Mouse (Mus musculus) lung, embryonic 15.5 days (tissue): Measurements from ENCODE around the gene Lyzl6. TPM values are rescaled to one million over a fixed set of nuclear protein-coding genes. Genes with fewer than 3 reads are reported as not detected.
"Not testable (repeated sequence)": the region's sequence is repeated elsewhere in the genome, so short reads cannot be mapped to it uniquely, and the experiment has no call there.

Experiments used
- ATAC-seq: fragments of 200-750 bp; cut with Nextera tagmentation; 2 replicates; pipeline ENCODE4 v1.8.0; 2017; ENCODE audit warnings: moderate number of reproducible peaks, borderline replicate concordance; ENCODE audit not compliant: low FRiP score, low TSS enrichment; ENCODE audit errors: extremely low read depth
- H3K27ac ChIP-seq: fragments of 300-500 bp; sonication (generic); 2 replicates; pipeline ENCODE4 v1.5.1; 2015; ENCODE audit warnings: moderate library complexity, mild to moderate bottlenecking, inconsistent platforms
- H3K27me3 ChIP-seq: fragments of 300-500 bp; sonication (generic); 2 replicates; pipeline ENCODE4 v1.6.1; 2015; ENCODE audit warnings: inconsistent platforms
- H3K36me3 ChIP-seq: fragments of 300-500 bp; sonication (generic); 2 replicates; pipeline ENCODE4 v1.6.1; 2015; ENCODE audit warnings: inconsistent platforms
- H3K4me1 ChIP-seq: fragments of 300-500 bp; sonication (generic); 2 replicates; pipeline ENCODE4 v1.6.1; 2015; ENCODE audit warnings: inconsistent platforms
- H3K4me2 ChIP-seq: fragments of 300-500 bp; sonication (generic); 2 replicates; pipeline ENCODE4 v1.6.1; 2015; ENCODE audit warnings: inconsistent platforms, mild to moderate bottlenecking, moderate library complexity
- H3K4me3 ChIP-seq: fragments of 300-500 bp; sonication (generic); 2 replicates; pipeline ENCODE4 v1.5.1; 2015; ENCODE audit warnings: mild to moderate bottlenecking, inconsistent platforms
- H3K9ac ChIP-seq: fragments of 300-500 bp; sonication (generic); 2 replicates; pipeline ENCODE4 v1.6.1; 2015; ENCODE audit warnings: inconsistent platforms
- H3K9me3 ChIP-seq: fragments of 300-500 bp; sonication (generic); 2 replicates; pipeline ENCODE4 v1.6.1; 2016; ENCODE audit warnings: inconsistent platforms
- WGBS: fragments of 180-500 bp; shearing (Covaris S2); methylation state at CpG from one replicate; pipeline ENCODE4 v1.1.7; 2015; 5-methylcytosine and 5-hydroxymethylcytosine counted together
- polyA plus RNA-seq: library from polyadenylated mRNA; unstranded; fragments of >200 nt; fragmentation: Nextera tagmentation; extraction: Ambion mirVana; gene quantifications from 2 replicates; pipeline ENCODE4 v1.2.1, GENCODE M21; 2015

The Lyzl6 gene
- not detected in 2 replicates for polyA plus RNA-seq

DNA sequence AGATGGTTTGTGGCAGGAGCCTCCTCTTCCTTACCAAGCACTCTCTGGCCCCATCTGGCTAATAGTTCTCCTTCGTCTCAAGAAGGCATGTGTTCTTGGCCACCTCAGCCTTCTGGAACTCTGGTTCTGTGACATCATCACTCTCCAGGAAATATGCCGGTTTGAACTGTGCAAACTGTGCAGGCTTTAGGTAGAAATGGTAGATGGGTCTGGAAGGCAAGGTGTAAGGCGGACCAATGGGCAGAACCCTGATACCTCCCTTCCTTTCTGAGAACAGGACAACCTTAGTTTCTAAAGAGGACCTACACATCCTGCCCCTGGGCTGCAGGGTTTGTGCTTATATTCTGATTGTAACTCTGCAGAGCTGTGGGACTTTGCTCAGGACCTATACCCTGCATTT is at the start of gene Lyzl6:
Lyzl6 (minus strand) TSS at position 101 of the 400 bp plus-strand sequence.
- H3K36me3 ChIP-seq: no peaks in the 10 kb centered on the region
- no peak for ATAC-seq
- 71% methylated on average over 3 of the region's 3 CpGs for WGBS
- H3K9ac ChIP-seq: no peak within 1 kb of the TSS
- H3K4me2 ChIP-seq: no peak within 1 kb of the TSS
- no peaks in the 10 kb centered on the region for H3K9me3 ChIP-seq
- no peaks in the 10 kb centered on the region for H3K4me1 ChIP-seq
- peaks cover 17% of the 10 kb centered on the region for H3K27me3 ChIP-seq
- H3K4me3 ChIP-seq: no peak within 1 kb of the TSS
- H3K27ac ChIP-seq: no peak within 1 kb of the TSS

- no peak overlapping the region for H3K4me3 ChIP-seq
- no peaks in the 10 kb centered on the region for H3K4me1 ChIP-seq
- peaks cover 64% of the 10 kb centered on the region for H3K36me3 ChIP-seq
- WGBS: 84% methylated on average over 6 of the region's 6 CpGs
- no peak overlapping the region for H3K27ac ChIP-seq
- H3K4me2 ChIP-seq: no peak overlapping the region
- no peaks in the 10 kb centered on the region for H3K27me3 ChIP-seq
- no peaks in the 10 kb centered on the region for H3K9me3 ChIP-seq
- no peak overlapping the region for H3K9ac ChIP-seq
- ATAC-seq: no peak
Measured at GRCm38 (mm10) chr11:103686706-103687105, 48.0 kb upstream of the Lyzl6 start.

GRCm38 (mm10) chr11:103685261-103685736 is 46.6 kb upstream of the Lyzl6 start:
- 85% methylated on average over 7 of the region's 7 CpGs for WGBS
- ATAC-seq: no peak
- no peaks in the 10 kb centered on the region for H3K4me1 ChIP-seq

GRCm38 (mm10) chr11:103683667-103684334 is 45.1 kb upstream of the Lyzl6 start:
- no peaks in the 10 kb centered on the region for H3K27me3 ChIP-seq
- H3K4me2 ChIP-seq: no peak overlapping the region
- 78% methylated on average over 11 of the region's 11 CpGs for WGBS
- H3K4me3 ChIP-seq: no peak overlapping the region
- H3K9me3 ChIP-seq: no peaks in the 10 kb centered on the region
- no peak overlapping the region for H3K9ac ChIP-seq
- no peak overlapping the region for H3K27ac ChIP-seq
- no peak for ATAC-seq
- peaks cover 87% of the 10 kb centered on the region for H3K36me3 ChIP-seq
- no peaks in the 10 kb centered on the region for H3K4me1 ChIP-seq

More at GRCm38 (mm10) chr11:103685261-103685736, 46.6 kb upstream of the Lyzl6 start:
- Histone ChIP-seq H3K4me3 (no peak overlapping the region), H3K4me2 (no peak overlapping the region), H3K27me3 (no peaks in the 10 kb centered on the region), H3K36me3 (peaks cover 76% of the 10 kb centered on the region), H3K27ac (no peak overlapping the region), H3K9ac (no peak overlapping the region), H3K9me3 (no peaks in the 10 kb centered on the region)

DNA sequence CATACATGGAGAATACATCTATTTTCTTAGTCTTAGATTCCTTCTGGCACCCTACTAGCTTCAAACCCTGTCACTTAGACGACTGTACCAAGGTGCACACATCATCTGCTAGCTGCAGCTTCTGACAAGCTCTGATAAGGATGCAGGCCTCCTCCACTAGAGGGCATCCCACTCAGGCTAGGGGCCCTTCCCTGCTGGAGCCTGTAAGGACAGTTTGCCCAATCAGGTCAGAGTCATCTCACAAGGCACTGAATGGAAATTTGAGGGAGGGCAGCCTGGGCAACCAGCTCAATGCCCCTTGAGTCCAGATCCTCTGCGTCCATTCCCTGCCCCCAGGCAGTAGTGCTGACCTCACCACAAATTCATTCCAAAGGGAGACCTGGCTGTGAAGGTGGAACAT is 38.4 kb upstream of the Lyzl6 start:
- peaks cover 40% of the 10 kb centered on the region for H3K36me3 ChIP-seq
- H3K4me3 ChIP-seq, H3K4me2 ChIP-seq, H3K9me3 ChIP-seq, H3K4me1 ChIP-seq, ATAC-seq, H3K9ac ChIP-seq, H3K27ac ChIP-seq, H3K27me3 ChIP-seq: not testable (repeated sequence)
- WGBS: 31% methylated on average over 2 of the region's 2 CpGs

GRCm38 (mm10) chr11:103675556-103675955 is 36.9 kb upstream of the Lyzl6 start:
- H3K4me1 ChIP-seq: no peaks in the 10 kb centered on the region
- 44% methylated on average over 3 of the region's 3 CpGs for WGBS
- no peak overlapping the region for H3K27ac ChIP-seq
- no peaks in the 10 kb centered on the region for H3K9me3 ChIP-seq
- no peak overlapping the region for H3K4me3 ChIP-seq
- H3K4me2 ChIP-seq: no peak overlapping the region
- ATAC-seq: no peak
- no peak overlapping the region for H3K9ac ChIP-seq
- H3K36me3 ChIP-seq: peaks cover 26% of the 10 kb centered on the region
- H3K27me3 ChIP-seq: no peaks in the 10 kb centered on the region

DNA sequence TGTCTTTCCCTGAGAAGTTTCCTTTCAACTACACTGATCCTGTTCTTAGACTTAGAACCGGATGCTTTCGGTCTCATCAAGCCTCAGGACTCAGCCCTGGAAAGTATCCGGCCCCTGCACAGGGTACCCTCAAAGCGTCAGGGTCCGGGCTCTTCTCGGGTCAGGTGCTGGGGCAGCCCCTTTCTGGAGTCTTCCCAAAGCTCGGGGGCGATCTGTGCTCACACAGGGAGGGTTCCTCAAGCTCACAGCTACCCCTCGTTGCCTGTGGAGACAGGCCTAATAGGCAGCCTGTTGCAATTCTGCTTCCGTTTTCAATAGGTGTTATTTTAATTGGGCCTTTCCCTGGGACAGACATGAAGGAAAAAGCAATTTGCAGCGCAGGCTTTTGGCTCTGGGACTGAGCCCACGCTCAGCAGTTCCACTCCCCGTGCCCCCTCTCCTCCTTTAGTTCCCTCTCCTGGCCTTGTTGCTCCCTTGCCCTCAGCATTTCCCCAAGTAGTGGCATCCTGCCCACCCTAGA is 28.3 kb upstream of the Lyzl6 start:
- Histone ChIP-seq H3K9ac (no peak overlapping the region), H3K4me2 (no peak overlapping the region), H3K4me3 (no peak overlapping the region), H3K27ac (no peak overlapping the region), H3K9me3 (no peaks in the 10 kb centered on the region), H3K27me3 (no peaks in the 10 kb centered on the region), H3K36me3 (no peaks in the 10 kb centered on the region), H3K4me1 (no peaks in the 10 kb centered on the region)
- no peak for ATAC-seq
- 53% methylated on average over 13 of the region's 13 CpGs for WGBS

DNA sequence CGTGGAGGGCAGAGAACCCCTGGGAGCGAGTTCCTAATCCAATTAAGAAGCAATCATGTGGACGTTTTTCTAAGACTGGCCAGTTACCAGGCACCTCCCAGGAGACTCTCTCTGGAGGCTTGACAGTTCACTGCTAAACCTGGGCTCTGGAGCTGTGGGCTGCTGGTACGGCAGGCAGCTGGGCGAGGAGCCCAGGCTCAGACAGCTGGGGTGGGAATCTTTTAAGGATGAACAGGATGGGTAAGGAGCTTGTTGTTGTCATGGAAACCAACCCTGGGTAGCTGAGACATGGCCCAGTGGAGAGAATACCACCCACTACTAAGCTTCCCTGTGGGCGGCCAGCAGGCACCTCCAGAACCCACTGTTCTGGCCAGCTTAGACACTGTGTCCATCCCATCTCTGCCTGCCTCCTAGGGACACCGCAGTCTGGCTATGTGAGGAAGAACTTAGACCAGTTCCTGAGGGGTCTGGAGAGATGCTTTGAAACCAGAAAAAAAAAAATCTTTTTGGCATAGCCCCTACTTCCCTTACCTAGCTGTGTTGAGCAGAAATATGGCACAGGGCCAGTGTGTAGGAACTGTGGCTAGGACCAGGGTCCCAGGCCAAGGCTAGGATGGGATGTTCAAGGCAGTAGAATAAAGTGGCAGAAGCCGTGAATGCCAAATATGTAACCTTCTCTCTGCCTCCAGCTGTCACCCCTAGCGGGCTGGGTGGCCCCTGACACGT is 27.7 kb upstream of the Lyzl6 start:
- H3K4me3 ChIP-seq: no peak overlapping the region
- no peak overlapping the region for H3K27ac ChIP-seq
- no peak for ATAC-seq
- H3K9ac ChIP-seq: no peak overlapping the region
- H3K9me3 ChIP-seq: no peaks in the 10 kb centered on the region
- H3K4me1 ChIP-seq: no peaks in the 10 kb centered on the region
- no peaks in the 10 kb centered on the region for H3K27me3 ChIP-seq
- WGBS: 38% methylated on average over 10 of the region's 10 CpGs
- no peak overlapping the region for H3K4me2 ChIP-seq
- H3K36me3 ChIP-seq: no peaks in the 10 kb centered on the region

DNA sequence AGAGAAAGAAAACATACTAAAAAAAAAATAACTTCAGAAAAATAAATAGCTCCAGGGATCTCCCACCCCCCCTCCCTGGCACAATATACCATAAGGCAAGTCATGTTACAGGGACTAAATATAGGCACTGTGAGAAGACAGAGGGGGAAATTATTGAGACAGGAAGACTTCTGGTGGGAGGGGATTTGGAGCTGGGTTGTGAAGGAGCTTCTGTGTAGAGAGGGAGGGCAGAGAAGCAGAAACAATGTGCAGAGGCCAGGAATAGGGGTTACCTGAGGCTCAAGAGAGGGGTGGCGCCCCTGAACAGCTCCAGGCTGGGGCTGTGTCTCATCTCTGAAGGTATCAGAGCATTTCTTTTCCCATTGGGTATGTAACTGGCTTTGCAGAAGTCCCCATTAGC is 27.0 kb upstream of the Lyzl6 start:
- ATAC-seq: no peak
- Histone ChIP-seq H3K4me1 (no peaks in the 10 kb centered on the region), H3K4me3 (no peak overlapping the region), H3K4me2 (no peak overlapping the region), H3K36me3 (no peaks in the 10 kb centered on the region), H3K27me3 (no peaks in the 10 kb centered on the region), H3K27ac (no peak overlapping the region), H3K9ac (no peak overlapping the region), H3K9me3 (no peaks in the 10 kb centered on the region)
- 38% methylated on average over 1 of the region's 1 CpGs for WGBS

DNA sequence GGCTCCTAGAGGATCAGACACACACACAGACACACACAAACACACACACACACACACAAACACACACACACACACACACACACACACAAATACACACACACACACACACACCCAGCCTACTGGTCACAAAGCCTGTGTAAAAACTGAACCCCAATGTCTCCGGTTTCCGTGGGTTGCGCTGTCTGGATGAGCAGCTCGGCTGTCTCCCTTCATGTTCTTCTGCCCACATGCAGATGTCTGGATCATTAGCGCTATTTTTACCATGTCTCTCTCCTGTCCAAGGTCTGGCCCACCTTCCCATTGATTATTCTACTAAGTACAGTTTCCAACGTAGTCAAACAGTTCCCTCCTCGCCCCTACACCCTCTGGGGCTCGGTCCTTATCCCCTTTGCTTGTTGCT is 24.4 kb upstream of the Lyzl6 start:
- no peaks in the 10 kb centered on the region for H3K9me3 ChIP-seq
- no peaks in the 10 kb centered on the region for H3K27me3 ChIP-seq
- 84% methylated on average over 8 of the region's 8 CpGs for WGBS
- H3K4me2 ChIP-seq: no peak overlapping the region
- ATAC-seq: no peak
- H3K9ac ChIP-seq: no peak overlapping the region
- no peaks in the 10 kb centered on the region for H3K4me1 ChIP-seq
- no peak overlapping the region for H3K27ac ChIP-seq
- no peak overlapping the region for H3K4me3 ChIP-seq
- H3K36me3 ChIP-seq: no peaks in the 10 kb centered on the region

GRCm38 (mm10) chr11:103662546-103662945 is 23.9 kb upstream of the Lyzl6 start:
- Histone ChIP-seq H3K27ac (no peak overlapping the region), H3K4me1 (no peaks in the 10 kb centered on the region), H3K36me3 (no peaks in the 10 kb centered on the region), H3K9ac (no peak overlapping the region), H3K27me3 (no peaks in the 10 kb centered on the region), H3K9me3 (no peaks in the 10 kb centered on the region), H3K4me3 (no peak overlapping the region), H3K4me2 (no peak overlapping the region)
- 75% methylated on average over 5 of the region's 5 CpGs for WGBS
- no peak for ATAC-seq

- no peak overlapping the region for H3K4me2 ChIP-seq
- no peaks in the 10 kb centered on the region for H3K36me3 ChIP-seq
- H3K27ac ChIP-seq: no peak overlapping the region
- no peaks in the 10 kb centered on the region for H3K27me3 ChIP-seq
- 59% methylated on average over 4 of the region's 4 CpGs for WGBS
- no peak for ATAC-seq
- H3K4me3 ChIP-seq: no peak overlapping the region
- no peaks in the 10 kb centered on the region for H3K4me1 ChIP-seq
- H3K9ac ChIP-seq: no peak overlapping the region
- no peaks in the 10 kb centered on the region for H3K9me3 ChIP-seq
Measured at GRCm38 (mm10) chr11:103661863-103662262, 23.2 kb upstream of the Lyzl6 start.
